ENCODE assay signal across 26 mouse cellular contexts in the genomic region with DNA sequence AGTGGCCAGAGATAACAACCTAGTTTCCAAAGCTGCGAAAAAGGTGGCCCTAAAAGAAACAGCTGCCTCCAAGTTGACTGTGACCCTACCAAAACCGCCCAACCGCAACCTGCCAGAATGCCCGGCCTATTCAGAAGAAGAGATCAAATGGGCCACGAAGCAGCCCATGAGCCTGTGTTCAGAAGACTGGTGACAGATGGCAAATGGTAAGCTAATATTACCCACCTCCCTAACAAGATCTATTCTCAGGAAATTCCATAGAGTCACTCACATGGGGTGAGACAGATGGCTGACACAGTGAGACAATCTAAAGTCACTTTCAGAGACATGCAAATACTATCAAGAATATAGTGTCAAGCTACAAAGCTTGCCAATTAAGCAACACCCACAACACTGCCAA. TPM values are rescaled to one million over a fixed set of nuclear protein-coding genes. Genes with fewer than 3 reads are reported as not detected.
DNase-seq lines count a peak whose midpoint lies in the region; ATAC-seq lines count a peak whose summit lies in the region.
"Had no signal": no experiment of that assay in that cellular context is flagged by ENCODE, and none has a peak within 500 bp of the region (broad histone marks: within the 10 kb centered on the region; RNA-seq: fewer than 3 reads in every experiment).

No protein-coding gene starts in this region.

- H3K4me2 ChIP-seq in forebrain, embryonic 14.5 days (ENCODE audit: low read length), result no peak overlapping the region
- no peak overlapping the region for H3K4me2 ChIP-seq in forebrain, embryonic 15.5 days (replicated peaks)
- H3K4me2 ChIP-seq in hindbrain, embryonic 16.5 days (ENCODE audit: low read length), result no peak overlapping the region
- H3K4me2 ChIP-seq: forebrain, embryonic 13.5 days; stomach, embryonic 15.5 days had no signal

- no peaks in the 10 kb centered on the region for H3K27me3 ChIP-seq in forebrain, embryonic 14.5 days (replicated peaks; ENCODE audit: control insufficient read depth, insufficient read depth, low read length)
- H3K27me3 ChIP-seq in forebrain, embryonic 15.5 days, result no peaks in the 10 kb centered on the region
- no peaks in the 10 kb centered on the region for H3K27me3 ChIP-seq in hindbrain, embryonic 10.5 days (ENCODE audit: insufficient read depth, poor library complexity, severe bottlenecking)
- no peaks in the 10 kb centered on the region for H3K27me3 ChIP-seq in hindbrain, embryonic 16.5 days (replicated peaks; ENCODE audit: control insufficient read depth, insufficient read depth, low read length)
- H3K27me3 ChIP-seq: forebrain, embryonic 13.5 days; megakaryocyte, embryonic 14.5 days; stomach, embryonic 15.5 days had no signal

- H3K27ac ChIP-seq in forebrain, embryonic 14.5 days (ENCODE audit: low read depth, low read length), result no peak overlapping the region
- no peak overlapping the region for H3K27ac ChIP-seq in forebrain, embryonic 15.5 days (replicated peaks)
- H3K27ac ChIP-seq in hindbrain, embryonic 10.5 days, result no peak overlapping the region; the same call in 1 of the 2 replicates
- no peak overlapping the region for H3K27ac ChIP-seq in hindbrain, embryonic 16.5 days (ENCODE audit: low read depth, low read length)
- H3K27ac ChIP-seq: forebrain, embryonic 13.5 days; stomach, embryonic 15.5 days had no signal

- H3K4me3 ChIP-seq in forebrain, embryonic 14.5 days (ENCODE audit: low read depth, low read length), result no peak overlapping the region
- no peak overlapping the region for H3K4me3 ChIP-seq in forebrain, embryonic 15.5 days
- no peak overlapping the region for H3K4me3 ChIP-seq in hindbrain, embryonic 10.5 days
- H3K4me3 ChIP-seq in hindbrain, embryonic 16.5 days (ENCODE audit: low read length), result no peak overlapping the region
- H3K4me3 ChIP-seq: forebrain, embryonic 13.5 days; megakaryocyte, embryonic 14.5 days; myocyte; stomach, embryonic 15.5 days had no signal

- intact Hi-C loops in left cerebral cortex, postnatal 4 days (cut with DNase I), result no loop called here

- ATAC-seq in forebrain, embryonic 14.5 days, result peak; percentile 46; the same call in 1 of the 2 replicates
- no peak for ATAC-seq in forebrain, embryonic 15.5 days (replicated peaks)
- peak; percentile 79; the same call in 1 of the 2 replicates for ATAC-seq in hindbrain, embryonic 16.5 days
- ATAC-seq: forebrain, embryonic 13.5 days; liver, postnatal 0 days had no signal

- no peaks in the 10 kb centered on the region for H3K4me1 ChIP-seq in forebrain, embryonic 14.5 days (ENCODE audit: control insufficient read depth, insufficient read depth, low read length)
- H3K4me1 ChIP-seq in forebrain, embryonic 15.5 days, result no peaks in the 10 kb centered on the region
- peaks cover 7% of the 10 kb centered on the region; the same call in 1 of the 2 replicates for H3K4me1 ChIP-seq in hindbrain, embryonic 10.5 days (replicated peaks)
- H3K4me1 ChIP-seq in hindbrain, embryonic 16.5 days (ENCODE audit: control insufficient read depth, insufficient read depth, low read depth, low read length), result no peaks in the 10 kb centered on the region
- H3K4me1 ChIP-seq: forebrain, embryonic 13.5 days; megakaryocyte, embryonic 14.5 days; stomach, embryonic 15.5 days had no signal

- peak; percentile 25 for DNase-seq in forebrain, embryonic 14.5 days (ENCODE audit: low spot score)
- DNase-seq in left cerebral cortex, postnatal 4 days, result peak; percentile 5
- no peak for DNase-seq in left cerebral cortex, adult 9 months (ENCODE audit: low spot score in 2 of 2)
- DNase-seq in hindbrain, embryonic 10.5 days (ENCODE audit: low spot score), result peak; percentile 6
- DNase-seq in T-cell, adult 2 months (ENCODE audit: low spot score), result no peak
- DNase-seq in thymus, adult 18-20 months, result no peak
- DNase-seq: adrenal gland, postnatal 10 days; B cell, adult 2 months; cerebellum, adult 8-10 months; embryo, embryonic 11 days; heart, adult 18-20 months; kidney, postnatal 36 days; liver; liver, postnatal 0 days; lung, postnatal 14 days; spleen, adult 18-20 months; thymus, postnatal 14 days had no signal

- no peaks in the 10 kb centered on the region for H3K36me3 ChIP-seq in forebrain, embryonic 14.5 days (ENCODE audit: control insufficient read depth, insufficient read depth, low read length)
- no peaks in the 10 kb centered on the region for H3K36me3 ChIP-seq in forebrain, embryonic 15.5 days
- H3K36me3 ChIP-seq in hindbrain, embryonic 10.5 days, result no peaks in the 10 kb centered on the region
- no peaks in the 10 kb centered on the region for H3K36me3 ChIP-seq in hindbrain, embryonic 16.5 days (ENCODE audit: control insufficient read depth, insufficient read depth, low read length)
- H3K36me3 ChIP-seq: stomach, embryonic 15.5 days had no signal

- WGBS in forebrain, embryonic 14.5 days, result 82% methylated on average over 5 of the region's 5 CpGs
- WGBS in forebrain, embryonic 15.5 days, result 74% methylated on average over 5 of the region's 5 CpGs
- WGBS in hindbrain, embryonic 10.5 days, result 67% methylated on average over 5 of the region's 5 CpGs
- 42% methylated on average over 5 of the region's 5 CpGs for WGBS in hindbrain, embryonic 16.5 days

- no peaks in the 10 kb centered on the region for H3K9me3 ChIP-seq in forebrain, embryonic 14.5 days (replicated peaks; ENCODE audit: control insufficient read depth, low read length)
- no peaks in the 10 kb centered on the region for H3K9me3 ChIP-seq in forebrain, embryonic 15.5 days
- H3K9me3 ChIP-seq in hindbrain, embryonic 10.5 days, result no peaks in the 10 kb centered on the region
- H3K9me3 ChIP-seq in hindbrain, embryonic 16.5 days (ENCODE audit: control insufficient read depth, low read length), result no peaks in the 10 kb centered on the region
- H3K9me3 ChIP-seq: forebrain, embryonic 13.5 days; megakaryocyte, embryonic 14.5 days; stomach, embryonic 15.5 days had no signal

- H3K9ac ChIP-seq in forebrain, embryonic 14.5 days (ENCODE audit: low read length), result no peak overlapping the region
- no peak overlapping the region for H3K9ac ChIP-seq in forebrain, embryonic 15.5 days (replicated peaks)
- no peak overlapping the region for H3K9ac ChIP-seq in hindbrain, embryonic 16.5 days (ENCODE audit: low read depth, low read length)
- H3K9ac ChIP-seq: forebrain, embryonic 13.5 days; liver, postnatal 0 days; stomach, embryonic 15.5 days had no signal

RNA-seq across cellular contexts. Expression of gene AY358078, which starts 12.8 kb away (rescaled TPM):
- not detected in 2 replicates for polyA plus RNA-seq in forebrain, embryonic 14.5 days (2014; fragmentation: Nextera tagmentation; extraction: Ambion mirVana)
- not detected in 2 replicates for polyA plus RNA-seq in forebrain, embryonic 15.5 days (2015; fragmentation: Nextera tagmentation; extraction: Ambion mirVana)
- not detected for total RNA-seq in left cerebral cortex, postnatal 4 days (2021)
- not detected in 2 replicates for polyA plus RNA-seq in hindbrain, embryonic 10.5 days (2016; fragmentation: Nextera tagmentation; extraction: Ambion mirVana)
- not detected in 2 replicates for polyA plus RNA-seq in hindbrain, embryonic 16.5 days (2015; fragmentation: Nextera tagmentation; extraction: Ambion mirVana)
- total RNA-seq: adrenal gland, postnatal 10 days; heart, adult 18-20 months; layer of hippocampus, postnatal 14 days; left cerebral cortex, postnatal 25 days had no signal
- polyA plus RNA-seq: forebrain, embryonic 13.5 days; heart, embryonic 14.5 days; liver, postnatal 0 days; myocyte; stomach, embryonic 15.5 days had no signal

RNA-seq across cellular contexts. Expression of gene Ang4, which starts 13.7 kb away (rescaled TPM):
- not detected in 2 replicates for polyA plus RNA-seq in forebrain, embryonic 14.5 days (2014; fragmentation: Nextera tagmentation; extraction: Ambion mirVana)
- not detected in 2 replicates for polyA plus RNA-seq in forebrain, embryonic 15.5 days (2015; fragmentation: Nextera tagmentation; extraction: Ambion mirVana)
- not detected for total RNA-seq in left cerebral cortex, postnatal 4 days (2021)
- polyA plus RNA-seq in hindbrain, embryonic 10.5 days (2016; fragmentation: Nextera tagmentation; extraction: Ambion mirVana), result not detected in 2 replicates
- polyA plus RNA-seq in hindbrain, embryonic 16.5 days (2015; fragmentation: Nextera tagmentation; extraction: Ambion mirVana), result not detected in 2 replicates
- total RNA-seq: adrenal gland, postnatal 10 days; heart, adult 18-20 months; layer of hippocampus, postnatal 14 days; left cerebral cortex, postnatal 25 days had no signal
- polyA plus RNA-seq: forebrain, embryonic 13.5 days; heart, embryonic 14.5 days; liver, postnatal 0 days; myocyte had no signal

Comparison
In these comparisons a context has a peak if more than half of its experiments do, and no peak if none do; other contexts are left out.
1. DNase-seq: peak in forebrain, embryonic 14.5 days (single experiment), left cerebral cortex, postnatal 4 days (single experiment) and hindbrain, embryonic 10.5 days (single experiment); none in left cerebral cortex, adult 9 months (0 of 2), T-cell, adult 2 months (single experiment) and thymus, adult 18-20 months (0 of 2).